Mouse (Mus musculus) C2C12 (cell line): ENCODE data around the gene Ppie.

Experiments
- CTCF ChIP-seq: IDR thresholded peaks from one replicate; pipeline ENCODE4 v1.5.1; 2011; ENCODE audit not compliant: control insufficient read depth, insufficient read depth, insufficient read length
- USF1 ChIP-seq: IDR thresholded peaks from one replicate; pipeline ENCODE4 v1.6.1; 2011; ENCODE audit warnings: low read depth, mild to moderate bottlenecking, control low read depth, moderate library complexity

- TF ChIP-seq USF1: no peak
- no peak for TF ChIP-seq CTCF
Observed at GRCm38 (mm10) chr4:123152976-123153375, 13.2 kb upstream of the Ppie start.
